Mouse (Mus musculus): ENCODE results near the gene A630095N17Rik. TPM values are rescaled to one million over a fixed set of nuclear protein-coding genes. Genes with fewer than 3 reads are reported as not detected.
A peak's percentile ranks its signal among the peaks of the same experiment; 100 is the strongest.

Gene A630095N17Rik
- total RNA-seq (2021) = not detected
- long read RNA-seq, experiment 1 = 0 reads
- long read RNA-seq, experiment 2 = 0 reads

DNA sequence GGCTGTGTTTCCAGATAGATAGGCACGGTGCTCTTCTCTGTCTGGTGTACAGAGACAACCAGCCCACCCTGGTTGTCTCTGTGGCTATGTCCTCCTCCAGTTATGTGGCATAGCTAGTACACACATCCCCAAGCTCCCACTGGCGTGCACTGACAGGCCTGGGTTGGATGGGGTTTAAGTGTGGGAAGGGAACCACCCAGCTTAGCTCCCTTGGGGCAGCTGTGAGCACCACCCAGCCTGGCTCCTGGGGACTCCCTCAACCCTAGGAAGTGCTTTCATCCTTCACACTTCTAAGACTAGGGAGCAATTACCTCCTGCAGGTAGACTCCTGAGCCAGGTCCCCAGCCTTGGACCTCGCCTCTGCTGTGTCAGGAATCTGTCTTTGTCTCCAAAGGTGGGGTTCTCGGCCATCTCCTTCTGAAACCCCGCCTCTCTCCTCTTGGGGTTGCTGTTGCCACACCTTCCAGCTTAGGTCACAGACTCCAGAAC, at the start of gene A630095N17Rik:
Gene A630095N17Rik, minus strand, starts transcription at position 439 of the 489 bp plus-strand sequence.
- DNase-seq = no peak

DNA sequence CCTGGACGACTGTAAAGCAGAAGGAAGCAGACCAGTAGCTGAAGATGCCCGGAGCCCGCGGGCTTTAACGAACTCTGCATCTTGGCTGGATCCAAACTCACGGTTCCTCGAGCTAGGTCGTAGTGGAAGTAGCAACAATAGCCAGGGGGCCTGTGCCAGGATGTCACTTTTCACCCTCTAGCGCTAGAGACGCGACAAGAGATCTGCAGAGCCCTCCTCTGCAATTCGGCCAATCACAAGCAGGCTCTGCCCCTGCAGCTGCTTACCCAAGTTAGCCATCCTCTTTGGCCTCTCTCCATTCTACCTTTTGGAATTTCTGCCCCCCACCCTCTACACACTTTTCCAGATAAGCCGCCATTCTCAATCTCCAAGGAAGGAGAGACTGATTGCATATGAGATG, 46.3 kb upstream of the A630095N17Rik start, which contains the start of gene Resp18:
Gene Resp18, minus strand, starts transcription at position 188 of the 400 bp plus-strand sequence.
- no peak for DNase-seq

DNA sequence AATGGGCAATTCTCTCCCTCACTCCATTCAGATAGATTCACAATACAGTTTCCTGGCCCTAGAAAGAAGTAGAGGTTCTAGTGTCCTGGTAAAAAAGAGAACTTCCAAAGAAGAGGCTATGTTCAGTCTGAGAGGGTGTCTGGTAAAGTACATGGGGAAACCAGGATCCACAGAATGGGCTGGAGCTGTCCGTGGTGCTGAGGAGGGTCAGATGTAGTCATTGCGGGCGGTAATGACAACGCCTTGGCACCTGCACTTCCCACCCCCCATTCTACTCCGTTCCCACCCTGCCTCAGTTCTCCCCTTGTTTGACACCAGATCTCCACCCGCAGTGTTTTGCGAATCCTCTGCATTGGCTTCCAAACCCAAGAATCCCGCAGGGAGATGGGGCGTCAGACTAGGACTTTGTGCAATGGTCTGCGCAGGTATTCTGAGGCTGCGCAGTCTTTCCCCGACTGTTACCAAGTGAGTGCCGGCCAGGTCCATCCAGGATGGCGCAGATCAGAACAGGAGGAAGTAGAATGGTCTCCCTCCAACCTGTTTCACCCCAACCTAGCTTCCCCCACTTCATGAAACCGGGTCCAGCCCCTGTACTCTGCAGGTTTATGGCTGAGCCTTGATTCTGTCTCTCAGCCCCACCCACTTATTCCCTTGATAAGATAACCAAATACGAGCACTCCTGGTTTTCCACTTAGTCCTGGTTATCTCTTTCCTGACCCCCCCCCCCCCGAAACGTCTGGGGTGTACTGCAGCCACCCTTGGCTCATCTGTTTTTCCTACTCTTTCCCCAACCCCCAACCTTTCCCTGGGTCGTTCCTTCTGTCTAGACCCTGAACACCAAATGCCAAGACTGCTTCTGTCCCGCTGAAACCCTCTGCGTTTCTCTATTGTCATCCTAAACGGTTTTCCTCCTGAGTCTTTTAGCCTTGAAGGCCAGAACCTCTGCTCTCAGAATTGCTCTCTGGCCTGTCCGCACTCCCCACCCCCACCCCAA, 45.6 kb upstream of the A630095N17Rik start:
- peak; percentile 82 for DNase-seq

DNA sequence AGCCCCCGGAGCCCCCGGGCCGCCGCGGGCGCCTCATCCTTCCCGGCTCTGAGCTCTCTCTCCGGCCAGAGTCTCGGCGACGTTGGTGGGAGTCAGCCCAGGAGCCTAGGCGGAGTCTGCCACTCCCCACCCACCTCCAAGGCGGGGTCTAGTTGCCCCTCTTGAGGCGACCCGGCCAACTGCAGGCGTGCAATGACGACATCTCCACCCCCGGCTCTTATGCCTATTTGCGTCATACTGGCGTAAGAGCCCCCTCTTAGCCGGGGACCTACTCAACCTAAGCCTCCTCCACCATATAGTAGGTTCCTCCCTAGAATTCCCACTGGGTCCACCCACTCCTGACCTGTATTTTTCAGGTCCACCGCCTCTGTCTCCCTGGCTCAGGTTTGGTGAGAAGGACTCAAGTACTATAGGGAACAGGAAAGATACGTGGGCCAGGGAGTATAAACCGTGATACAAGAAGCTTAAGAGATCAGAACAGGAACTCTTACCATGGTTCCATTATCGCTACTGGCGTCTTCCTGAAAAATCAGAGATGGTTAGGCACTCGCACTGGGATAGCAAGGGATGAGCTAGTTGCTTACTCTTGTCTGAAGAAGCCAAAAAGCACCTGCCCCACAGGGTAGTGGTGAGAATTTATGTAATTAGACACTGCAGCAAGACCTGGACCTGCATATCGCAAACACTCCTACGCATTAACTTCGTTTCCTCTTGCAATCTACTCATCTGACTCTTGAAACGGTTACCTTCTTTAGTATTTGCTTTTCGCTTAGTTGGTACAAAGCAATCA, 32.4 kb upstream of the A630095N17Rik start, which contains the start of gene Ptprn:
Gene Ptprn, minus strand, starts transcription at position 412 of the 790 bp plus-strand sequence.
- no peak for DNase-seq

DNA sequence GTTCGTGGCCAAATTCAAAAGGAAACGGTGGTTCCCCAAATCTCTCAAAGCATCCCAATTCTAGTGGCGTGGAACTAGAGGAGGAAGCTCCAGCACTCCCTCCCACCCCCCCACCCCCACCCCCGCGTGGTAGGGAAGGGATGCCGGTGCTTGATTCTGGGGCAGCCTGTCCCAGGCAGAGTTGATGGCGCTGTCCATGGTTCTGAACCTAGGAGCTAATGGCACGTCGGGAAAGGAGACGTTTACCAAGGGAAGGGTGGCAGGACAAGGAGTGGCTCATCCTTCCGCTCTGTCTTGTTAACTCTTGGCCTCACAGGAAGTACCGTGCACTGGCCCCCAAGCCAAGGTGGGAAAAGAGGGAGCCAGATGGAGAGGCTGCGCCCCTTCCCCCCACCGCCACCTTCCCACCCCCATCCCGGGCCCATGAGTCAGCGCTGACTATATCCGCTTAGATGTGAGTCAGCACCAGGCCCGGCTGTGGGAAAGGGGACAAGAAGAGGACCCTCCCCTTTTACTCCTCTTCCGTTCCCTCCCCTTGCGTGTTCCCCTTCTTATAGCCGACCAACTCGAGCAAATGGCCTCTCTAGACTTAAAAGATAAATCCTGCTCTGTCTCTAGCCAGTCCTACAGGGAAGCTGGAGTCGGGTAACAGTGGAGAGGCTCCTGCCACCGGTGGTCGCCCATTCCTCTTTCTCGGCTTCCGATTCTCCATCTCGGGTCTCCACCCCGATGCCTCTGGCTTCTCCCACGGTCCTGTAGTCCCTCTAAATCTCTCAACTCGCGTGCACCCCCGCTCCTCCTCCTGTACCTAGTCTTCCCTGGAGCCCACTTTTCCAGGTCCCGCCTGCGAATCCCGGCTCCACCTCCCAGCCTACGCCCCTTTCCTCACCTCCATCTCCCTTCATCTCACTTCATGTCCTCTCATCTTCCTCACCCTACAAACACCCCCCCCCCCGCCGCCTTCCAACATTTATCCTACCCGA, 31.4 kb upstream of the A630095N17Rik start:
- DNase-seq = peak; percentile 85

DNA sequence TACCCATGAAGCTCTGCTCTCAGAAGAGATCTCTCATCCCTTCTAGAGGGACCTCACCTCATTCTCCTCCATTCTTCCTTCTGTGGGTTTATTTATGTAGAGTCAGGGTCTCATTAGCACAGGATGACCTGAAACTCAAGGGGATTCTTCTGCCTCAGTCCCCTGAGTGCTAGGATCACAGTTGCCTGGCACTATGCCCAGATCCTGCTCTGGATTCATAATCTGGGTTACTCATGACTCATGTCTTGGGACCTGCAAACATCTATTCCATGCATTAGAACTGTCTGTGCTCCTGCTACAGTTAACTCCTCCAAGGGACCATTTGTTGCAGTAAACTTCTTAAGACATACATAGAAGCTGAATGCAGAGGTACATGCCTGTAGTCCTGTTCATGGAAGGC, 29.4 kb upstream of the A630095N17Rik start:
- DNase-seq = no peak

DNA sequence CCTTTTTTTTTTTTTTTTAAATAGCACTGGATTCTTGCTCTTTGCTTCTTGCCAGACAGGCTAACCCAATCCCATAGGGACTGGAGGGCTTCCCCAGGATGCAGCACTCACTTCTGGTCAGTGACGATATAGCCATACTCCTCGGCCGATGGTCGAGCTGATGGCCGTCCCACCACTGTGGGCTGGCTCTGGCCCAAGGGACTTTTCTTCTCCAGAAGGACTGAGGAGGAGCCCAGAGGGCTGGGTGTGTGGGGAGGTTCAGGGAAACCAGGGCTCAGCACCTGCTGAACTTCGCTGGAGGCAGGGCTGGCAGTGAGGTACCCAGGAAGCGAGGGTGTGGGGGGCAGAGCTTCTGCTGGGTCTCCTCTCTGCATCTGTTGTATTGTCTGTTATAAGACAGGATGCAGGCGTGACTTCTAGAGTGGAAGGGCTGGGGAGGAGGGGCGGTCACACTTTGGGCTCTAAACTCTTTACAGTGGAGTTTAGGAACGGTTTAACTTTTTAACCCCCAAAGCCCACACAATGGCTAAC, 23.7 kb upstream of the A630095N17Rik start:
- DNase-seq = no peak

DNA sequence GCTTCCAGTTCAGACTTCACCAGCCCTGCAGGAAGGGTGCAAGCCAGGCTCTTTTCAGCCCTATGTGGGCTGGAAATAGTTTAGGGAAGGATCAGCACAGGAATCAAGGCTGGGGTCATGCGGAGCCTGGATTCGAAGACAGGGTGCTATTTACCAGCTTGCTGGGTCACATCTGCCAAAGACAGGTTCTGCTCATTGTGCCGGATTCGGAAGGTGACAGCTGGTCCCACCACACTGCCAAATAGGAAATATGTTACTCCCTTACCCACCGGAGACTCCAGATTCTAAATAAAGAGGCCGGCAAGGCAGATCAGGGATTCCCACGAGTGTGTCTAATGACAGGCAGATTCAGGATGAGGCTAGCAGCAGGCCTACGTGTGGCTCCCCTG, 22.7 kb upstream of the A630095N17Rik start:
- no peak for DNase-seq

DNA sequence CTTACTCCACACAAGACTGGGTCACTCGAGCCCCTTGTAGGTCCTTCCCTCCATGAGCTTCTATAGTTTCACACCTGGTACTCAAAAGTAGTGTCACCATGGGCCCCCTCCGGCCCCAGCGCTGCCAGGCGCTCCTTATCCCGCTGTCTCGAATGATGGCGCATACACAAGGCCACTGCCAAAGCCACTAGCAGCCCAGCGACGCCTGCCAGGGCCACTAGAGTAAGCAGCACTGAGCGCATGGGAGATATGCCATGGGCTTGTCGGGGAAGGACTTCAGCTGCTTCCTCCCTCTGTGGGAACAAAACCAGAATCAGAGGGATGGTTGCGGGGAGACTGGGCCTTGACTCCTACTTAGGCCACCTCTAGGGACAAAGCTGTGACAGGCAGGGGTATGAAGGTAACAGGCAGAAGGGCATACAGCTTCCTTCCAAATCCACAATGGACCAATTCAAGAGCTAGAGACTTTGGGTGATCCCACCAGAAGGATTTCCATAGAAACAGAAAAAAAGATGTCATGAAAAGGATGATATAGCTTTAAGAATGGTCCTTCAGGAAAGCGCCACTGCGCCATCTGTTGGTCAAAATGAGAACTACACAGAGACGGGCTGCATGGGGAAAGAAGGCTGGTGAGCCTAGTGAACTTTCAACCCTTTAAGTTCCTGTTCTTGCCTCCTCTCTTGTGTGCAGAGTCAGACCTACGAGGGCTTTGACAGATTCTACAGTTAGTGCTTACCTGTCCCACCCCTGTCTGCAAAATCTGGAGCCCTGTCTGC, 22.1 kb upstream of the A630095N17Rik start:
- DNase-seq = peak; percentile 90

DNA sequence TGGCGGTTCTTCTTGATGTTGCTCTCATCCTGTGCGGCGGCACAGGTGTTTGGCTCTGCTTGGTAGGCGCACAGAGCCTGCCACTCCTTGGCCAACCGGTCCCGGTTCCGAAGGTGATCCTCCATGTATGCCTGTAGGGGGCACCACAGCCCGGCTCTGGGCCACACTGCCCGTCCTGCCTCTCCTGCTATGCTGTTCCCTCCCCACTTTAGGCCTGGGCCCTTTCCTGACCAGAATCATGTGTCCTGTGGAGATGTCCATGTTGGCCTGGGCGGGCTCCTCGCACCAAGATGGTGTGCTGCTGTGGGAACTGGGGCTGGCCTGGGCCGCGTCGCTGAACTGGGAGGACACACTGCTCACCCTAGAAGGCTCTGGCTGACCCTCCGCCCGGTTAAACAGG, 21.1 kb upstream of the A630095N17Rik start:
- no peak for DNase-seq

DNA sequence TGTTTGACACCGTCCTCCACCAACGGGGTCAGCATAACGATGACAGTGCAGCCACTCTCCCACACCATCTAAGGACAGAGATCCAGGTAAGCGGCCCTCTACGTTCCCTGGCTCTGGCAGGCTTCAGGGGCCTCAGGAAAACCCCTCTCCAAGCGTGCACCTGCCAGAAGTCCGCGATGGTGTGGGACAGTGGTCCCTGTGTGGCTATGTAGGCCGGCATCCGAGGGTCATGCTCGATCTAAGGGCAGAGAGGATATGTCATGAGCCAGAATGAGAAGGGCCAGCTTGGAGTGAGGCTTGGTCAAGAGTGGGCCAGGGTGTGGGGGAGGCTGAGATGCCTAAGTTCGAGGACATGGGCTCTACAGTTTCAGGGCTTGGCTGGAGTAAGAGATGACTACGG, 20.4 kb upstream of the A630095N17Rik start:
- DNase-seq = no peak

DNA sequence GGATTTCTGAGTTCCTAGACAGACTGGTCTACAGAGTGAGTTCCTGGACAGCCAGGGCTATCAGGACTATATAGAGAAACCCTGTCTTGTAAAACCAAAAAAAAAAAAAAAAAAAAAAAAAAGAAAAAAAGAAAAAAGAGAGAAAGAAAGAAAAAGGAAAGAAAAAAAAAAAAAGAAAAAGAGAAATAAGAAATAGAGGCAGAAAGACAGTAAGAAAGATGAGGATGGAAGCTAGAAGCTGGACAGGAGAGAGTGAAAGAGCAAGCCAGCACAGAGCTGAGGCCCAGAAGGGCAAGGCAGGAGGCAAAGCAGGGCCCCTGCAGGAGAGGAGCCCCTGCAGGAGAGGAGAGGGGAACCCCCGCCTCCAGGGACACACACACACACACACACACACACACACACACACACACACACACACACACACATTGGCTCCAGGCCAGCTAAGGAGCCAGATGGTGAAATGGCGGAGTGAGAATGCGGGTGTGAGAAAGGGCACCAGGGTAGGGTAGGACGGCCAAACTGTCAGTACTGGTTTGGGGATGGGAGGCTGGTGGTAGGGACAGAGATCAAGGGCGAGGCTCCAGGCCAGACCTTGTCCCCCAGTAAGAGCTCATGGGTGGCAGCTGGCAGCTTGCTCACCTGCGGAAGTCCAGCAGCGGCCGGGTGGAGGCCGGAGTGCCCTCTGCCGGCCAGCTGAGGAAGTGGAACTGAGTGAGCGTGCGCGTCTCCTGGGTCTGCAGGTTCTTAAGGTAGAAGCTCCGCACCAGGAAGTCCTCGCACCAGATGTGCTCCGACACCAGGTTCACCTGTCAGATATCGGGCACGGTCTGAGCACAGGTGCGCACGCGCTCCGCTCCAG, 19.4 kb upstream of the A630095N17Rik start:
- peak; percentile 88 for DNase-seq

DNA sequence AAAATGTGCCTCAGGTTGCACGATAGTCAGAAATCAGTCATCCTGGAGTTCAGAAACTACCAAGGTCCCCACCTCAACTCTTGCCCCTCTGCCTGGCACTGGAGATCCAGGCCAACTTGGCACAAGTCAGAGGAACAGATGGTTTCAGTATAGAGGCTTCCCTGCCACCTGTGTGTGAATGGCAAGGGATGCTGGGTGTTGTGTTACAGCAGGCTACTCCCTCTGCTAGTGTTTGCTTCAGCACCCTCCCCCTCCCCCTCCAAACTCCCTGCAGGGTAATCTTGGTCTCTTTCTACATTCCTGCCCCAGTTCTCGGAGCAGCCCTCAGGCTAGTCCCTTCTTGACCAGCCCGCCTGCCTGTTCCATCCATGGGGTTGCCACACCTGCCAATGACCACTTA, 18.6 kb upstream of the A630095N17Rik start:
- no peak for DNase-seq

DNA sequence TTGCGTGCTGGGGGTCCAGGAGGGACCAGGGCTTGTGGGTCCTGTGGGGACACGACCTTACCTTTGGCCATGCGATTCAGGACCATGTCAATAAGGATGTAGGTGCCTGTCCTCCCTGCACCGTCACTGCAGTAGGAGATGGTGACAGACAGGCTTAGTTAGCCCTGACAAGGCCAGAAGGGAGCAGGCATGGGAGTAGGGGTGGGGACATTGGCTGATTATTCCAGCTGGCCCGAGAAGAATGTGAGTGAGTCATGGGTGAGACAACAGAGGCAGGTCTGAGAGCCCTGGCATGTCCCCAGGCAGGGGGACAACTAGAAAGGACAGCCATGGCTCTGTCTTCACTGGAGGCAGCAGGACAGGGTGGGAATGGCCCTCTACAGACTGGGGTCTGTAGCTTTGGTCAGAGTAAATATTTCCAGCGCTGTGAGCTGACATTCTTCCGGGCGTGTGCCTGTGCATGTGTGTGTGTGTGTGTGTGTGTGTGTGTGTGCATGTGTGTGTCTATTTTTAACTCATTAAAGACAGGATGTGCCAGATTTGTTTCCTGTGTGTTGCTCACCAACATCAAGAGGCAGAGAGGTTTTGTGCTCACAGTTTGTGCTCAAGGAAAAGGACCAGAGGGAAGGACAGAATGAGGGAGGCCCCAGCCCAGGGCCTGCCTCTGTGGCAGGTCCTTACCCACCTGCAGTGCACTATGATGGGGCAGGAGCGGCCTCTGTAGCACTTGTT, 16.3 kb upstream of the A630095N17Rik start:
- peak; percentile 76 for DNase-seq

DNA sequence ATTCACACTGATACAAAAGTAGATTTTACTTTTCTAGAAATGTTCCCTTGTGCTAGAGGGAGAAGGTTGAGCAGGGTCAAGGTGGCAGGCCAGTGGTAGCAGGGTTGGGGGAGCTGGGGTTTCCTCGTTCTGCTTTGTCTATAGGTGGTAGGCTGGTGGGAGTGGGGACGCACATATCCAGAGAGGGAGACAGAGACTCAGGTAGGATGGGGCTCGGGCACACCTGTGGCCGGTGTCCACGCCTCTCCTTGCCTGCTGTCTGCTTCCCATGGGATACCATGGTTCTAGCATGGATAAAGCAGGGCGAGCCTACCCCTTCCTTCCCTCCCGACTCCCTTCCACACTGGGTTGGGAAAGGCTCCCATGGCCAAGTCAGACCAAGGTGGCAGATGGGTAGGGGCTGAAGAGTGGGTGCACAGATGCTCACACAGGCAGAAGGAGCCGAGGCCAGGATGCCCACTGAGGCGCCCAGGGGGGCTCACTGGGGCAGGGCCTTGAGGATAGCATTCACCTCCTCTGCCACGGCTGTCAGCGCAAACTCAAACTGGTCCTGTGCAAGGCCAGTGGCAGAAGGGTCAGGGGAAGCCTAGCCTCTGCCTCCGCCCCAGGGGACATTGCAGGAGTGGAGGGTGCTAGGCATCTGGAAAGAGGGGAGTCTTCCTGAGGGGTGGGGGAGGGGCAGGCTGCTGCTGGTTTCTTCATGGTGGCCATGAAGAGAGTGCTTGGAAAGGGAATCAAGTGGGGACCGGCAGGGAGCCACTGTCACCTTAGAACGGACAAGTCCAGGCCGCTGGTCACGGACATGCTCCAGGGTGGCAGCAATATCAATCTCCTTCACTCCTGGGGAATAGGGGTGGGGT, 15.4 kb upstream of the A630095N17Rik start:
- DNase-seq = no peak

DNA sequence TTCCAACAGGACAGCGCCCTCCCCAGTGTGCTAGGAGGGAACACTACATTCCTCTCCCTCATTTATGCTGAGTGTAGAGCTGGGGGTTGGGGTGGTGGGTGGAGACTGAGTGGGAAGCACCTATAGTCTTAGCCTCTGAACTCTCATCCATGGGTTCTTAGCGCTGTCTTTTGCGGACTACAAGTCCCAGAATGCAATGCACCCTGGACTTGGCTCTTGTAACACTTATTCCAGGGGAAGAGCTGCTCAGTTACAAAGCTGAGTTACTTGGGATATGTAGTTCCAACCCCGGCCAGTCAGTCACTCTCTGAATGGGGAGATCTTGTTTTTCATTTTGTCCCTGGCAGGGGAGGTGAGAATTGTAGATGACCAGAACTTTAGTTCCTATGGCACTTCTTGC, 12.9 kb upstream of the A630095N17Rik start:
- peak; percentile 64 for DNase-seq

DNA sequence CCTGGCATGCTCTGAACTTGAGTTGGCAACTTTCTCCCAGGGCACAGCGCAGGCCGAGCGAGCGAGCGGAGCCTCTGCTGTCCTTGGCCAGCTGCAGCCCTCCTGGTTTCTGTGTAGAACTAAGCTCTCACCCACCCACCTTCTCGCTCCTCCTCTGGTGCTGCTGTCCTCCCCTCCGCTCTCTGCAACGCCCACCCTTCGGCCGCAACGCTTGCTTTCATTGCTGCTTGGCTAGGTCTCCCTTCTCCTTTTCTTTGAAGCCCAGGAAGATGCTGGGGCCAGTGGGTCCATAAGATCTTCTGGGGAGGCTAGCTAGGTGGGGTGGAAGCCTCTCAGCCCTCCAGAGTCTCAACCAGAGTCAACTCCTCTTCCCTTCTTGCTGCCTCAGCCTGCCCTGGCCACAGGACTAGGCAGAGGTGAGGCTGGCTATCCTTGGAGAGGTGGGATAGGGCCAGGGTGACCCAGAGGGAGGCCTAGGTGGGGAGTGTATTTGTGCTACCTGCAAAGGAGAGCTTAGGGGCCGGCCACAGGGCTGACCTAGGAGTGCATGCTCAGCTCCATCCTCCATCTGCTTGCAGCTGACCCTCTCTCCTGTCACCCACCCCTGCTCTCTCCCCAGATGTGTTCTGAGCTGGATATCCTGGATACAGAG, 12.4 kb upstream of the A630095N17Rik start:
- no peak for DNase-seq
